Mouse (Mus musculus) midbrain, embryonic 14.5 days (tissue): Measurements from ENCODE around the gene Unc93b1. TPM values are rescaled to one million over a fixed set of nuclear protein-coding genes. Genes with fewer than 3 reads are reported as not detected.

Experiments used
- ATAC-seq: fragments of 200-750 bp; cut with Nextera tagmentation; 2 replicates; pipeline ENCODE4 v1.8.0; 2017; ENCODE audit warnings: moderate number of reproducible peaks, moderate library complexity; ENCODE audit not compliant: low FRiP score, low TSS enrichment
- DNase-seq: peaks from one replicate; pipeline ENCODE4 v3.0.0-alpha.2; 2015
- H3K27ac ChIP-seq: fragments of 300-500 bp; sonication (generic); replicated peaks from 2 replicates; pipeline ENCODE4 v1.5.1; 2014; ENCODE audit warnings: mild to moderate bottlenecking, low read depth, low read length, moderate library complexity
- H3K27me3 ChIP-seq: fragments of 300-500 bp; sonication (generic); 2 replicates; pipeline ENCODE4 v1.6.1; 2014; ENCODE audit warnings: low read length, control low read depth, mixed read lengths; ENCODE audit not compliant: control insufficient read depth, insufficient read depth
- H3K36me3 ChIP-seq: fragments of 300-500 bp; sonication (generic); 2 replicates; pipeline ENCODE4 v1.6.1; 2014; ENCODE audit warnings: low read length, control low read depth; ENCODE audit not compliant: control insufficient read depth, insufficient read depth
- H3K4me1 ChIP-seq: fragments of 300-500 bp; sonication (generic); 2 replicates; pipeline ENCODE4 v1.6.1; 2014; ENCODE audit warnings: mild to moderate bottlenecking, antibody characterized with exemption, low read length, control low read depth; ENCODE audit not compliant: control insufficient read depth, insufficient read depth
- H3K4me2 ChIP-seq: fragments of 300-500 bp; sonication (generic); 2 replicates; pipeline ENCODE4 v1.6.1; 2014; ENCODE audit warnings: mild to moderate bottlenecking, low read length, moderate library complexity
- H3K4me3 ChIP-seq: fragments of 300-500 bp; sonication (generic); replicated peaks from 2 replicates; pipeline ENCODE4 v1.5.1; 2014; ENCODE audit warnings: low read depth, low read length
- H3K9ac ChIP-seq: fragments of 300-500 bp; sonication (generic); replicated peaks from 2 replicates; pipeline ENCODE4 v1.6.1; 2014; ENCODE audit warnings: mild to moderate bottlenecking, low read length, moderate library complexity
- H3K9me3 ChIP-seq: fragments of 300-500 bp; sonication (generic); 2 replicates; pipeline ENCODE4 v1.6.1; 2016; ENCODE audit warnings: low read length, control low read depth, mixed read lengths; ENCODE audit not compliant: control insufficient read depth
- WGBS: fragments of 180-500 bp; shearing (Covaris S2); extraction: QIAGEN DNeasy Blood & Tissue Kit; methylation state at CpG from one replicate; pipeline ENCODE4 v1.1.7; 2014; 5-methylcytosine and 5-hydroxymethylcytosine counted together
- polyA plus RNA-seq: library from polyadenylated mRNA; unstranded; fragments of >200 nt; fragmentation: Nextera tagmentation; extraction: Ambion mirVana; gene quantifications from 2 replicates; pipeline ENCODE4 v1.2.1, GENCODE M21; 2014

Unc93b1 gene
- polyA plus RNA-seq, 1 experiment from 2014 or later: 13.4 TPM

DNA sequence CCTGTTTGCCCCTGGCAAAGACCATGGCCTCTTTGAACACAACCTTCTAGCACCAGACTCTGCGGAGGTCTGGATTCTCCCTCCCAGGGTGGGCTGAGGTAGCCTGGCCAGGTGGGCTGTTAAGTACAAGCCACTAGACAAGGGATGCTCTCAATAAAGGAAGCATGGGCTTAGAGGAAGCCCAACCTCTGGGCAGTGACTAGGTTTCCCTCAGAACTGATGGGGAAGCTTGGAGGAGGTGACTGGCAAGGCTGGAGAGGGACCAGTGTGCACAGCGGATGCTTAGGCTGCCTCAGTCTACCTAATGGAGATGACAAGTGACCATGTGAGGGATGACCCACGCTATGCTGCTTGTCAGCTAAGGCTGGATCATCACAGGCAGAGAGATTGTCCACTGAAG is 57.0 kb downstream of the Unc93b1 start:
- H3K9ac ChIP-seq: no peak overlapping the region
- DNase-seq: no peak
- no peaks in the 10 kb centered on the region for H3K9me3 ChIP-seq
- H3K36me3 ChIP-seq: no peaks in the 10 kb centered on the region
- 85% methylated on average over 3 of the region's 3 CpGs for WGBS
- H3K4me1 ChIP-seq: no peaks in the 10 kb centered on the region
- no peak overlapping the region for H3K4me3 ChIP-seq
- ATAC-seq: no peak
- H3K27ac ChIP-seq: no peak overlapping the region
- no peak overlapping the region for H3K4me2 ChIP-seq
- H3K27me3 ChIP-seq: no peaks in the 10 kb centered on the region

DNA sequence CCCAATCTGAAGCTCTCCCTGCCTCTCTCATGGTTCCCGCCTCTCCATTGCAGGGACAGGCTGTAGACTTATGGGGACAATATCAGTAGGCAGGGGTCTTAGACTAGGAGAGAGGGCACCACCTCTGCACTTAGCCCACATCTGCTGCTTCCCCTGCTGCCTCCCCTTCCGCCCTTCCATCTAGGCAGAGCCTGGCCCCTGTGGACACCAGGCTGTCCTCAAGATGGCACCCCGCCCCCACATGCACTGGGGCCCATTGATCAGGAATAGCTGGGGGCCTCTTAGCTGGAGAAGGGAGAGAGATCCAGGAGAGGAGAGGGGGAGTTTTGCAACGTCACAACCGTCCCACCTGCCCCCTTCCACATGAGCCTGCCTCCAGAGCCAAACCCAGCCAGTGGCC is 57.4 kb downstream of the Unc93b1 start, which contains the start of gene Tbx10:
Gene Tbx10, plus strand, starts transcription at position 337 of the 400 bp plus-strand sequence.
- Histone ChIP-seq H3K4me3 (no peak within 1 kb of the TSS), H3K4me2 (no peak within 1 kb of the TSS), H3K36me3 (no peaks in the 10 kb centered on the region), H3K27ac (no peak within 1 kb of the TSS), H3K9ac (no peak within 1 kb of the TSS), H3K27me3 (no peaks in the 10 kb centered on the region), H3K4me1 (no peaks in the 10 kb centered on the region), H3K9me3 (no peaks in the 10 kb centered on the region)
- DNase-seq: no peak
- no peak for ATAC-seq
- 54% methylated on average over 5 of the region's 5 CpGs for WGBS

DNA sequence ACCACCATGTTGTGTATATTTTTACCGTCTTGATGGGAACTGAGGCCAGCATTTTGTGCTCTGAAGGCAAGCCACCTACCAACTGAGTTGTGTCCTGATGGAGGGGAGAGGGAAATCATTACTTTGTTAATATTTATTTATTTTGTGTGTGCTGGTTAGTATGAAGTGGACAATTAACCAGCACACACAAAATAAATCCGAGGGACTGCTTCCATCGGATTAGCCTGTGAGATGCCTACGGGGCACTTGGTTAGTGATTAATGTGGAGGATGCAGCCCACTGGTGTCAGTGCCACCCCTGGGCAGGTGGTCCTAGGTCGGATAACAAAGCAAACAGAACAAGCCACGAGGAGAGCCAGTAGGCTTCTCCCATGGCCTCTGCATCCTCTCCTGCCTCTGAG is 59.9 kb downstream of the Unc93b1 start:
- H3K4me1 ChIP-seq: peaks cover 3% of the 10 kb centered on the region; the same call in 1 of the 2 replicates
- no peaks in the 10 kb centered on the region for H3K36me3 ChIP-seq
- 70% methylated on average over 6 of the region's 6 CpGs for WGBS
- no peak overlapping the region for H3K27ac ChIP-seq
- DNase-seq (no peak), ATAC-seq (no peak)
- no peak overlapping the region for H3K4me3 ChIP-seq
- no peaks in the 10 kb centered on the region for H3K9me3 ChIP-seq
- H3K27me3 ChIP-seq: no peaks in the 10 kb centered on the region
- no peak overlapping the region for H3K9ac ChIP-seq
- H3K4me2 ChIP-seq: no peak overlapping the region

DNA sequence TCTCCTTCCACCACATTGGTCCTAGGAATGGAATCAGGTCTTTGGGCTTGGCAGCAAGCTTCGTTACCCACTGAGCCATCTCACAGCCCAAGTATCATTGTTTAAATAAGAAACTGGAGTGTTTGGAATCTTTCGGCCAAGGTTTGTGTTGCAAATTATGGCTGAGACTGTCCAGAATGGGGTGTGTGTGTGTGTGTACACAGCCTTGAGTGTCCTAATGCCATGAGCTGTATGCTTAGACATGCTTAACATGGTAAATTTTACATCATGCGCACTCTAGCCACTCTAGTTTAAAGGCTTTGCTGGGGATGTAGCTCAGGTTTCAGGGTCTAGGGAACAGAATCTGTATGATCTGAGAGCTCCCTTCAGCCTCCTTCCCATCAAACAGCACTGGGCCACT is 60.5 kb downstream of the Unc93b1 start:
- no peaks in the 10 kb centered on the region for H3K9me3 ChIP-seq
- H3K9ac ChIP-seq: no peak overlapping the region
- ATAC-seq: no peak
- no peak overlapping the region for H3K27ac ChIP-seq
- H3K4me3 ChIP-seq: no peak overlapping the region
- no peak for DNase-seq
- peaks cover 3% of the 10 kb centered on the region; the same call in 1 of the 2 replicates for H3K4me1 ChIP-seq
- WGBS: 90% methylated on average over 3 of the region's 3 CpGs
- no peak overlapping the region for H3K4me2 ChIP-seq
- no peaks in the 10 kb centered on the region for H3K27me3 ChIP-seq
- H3K36me3 ChIP-seq: no peaks in the 10 kb centered on the region

DNA sequence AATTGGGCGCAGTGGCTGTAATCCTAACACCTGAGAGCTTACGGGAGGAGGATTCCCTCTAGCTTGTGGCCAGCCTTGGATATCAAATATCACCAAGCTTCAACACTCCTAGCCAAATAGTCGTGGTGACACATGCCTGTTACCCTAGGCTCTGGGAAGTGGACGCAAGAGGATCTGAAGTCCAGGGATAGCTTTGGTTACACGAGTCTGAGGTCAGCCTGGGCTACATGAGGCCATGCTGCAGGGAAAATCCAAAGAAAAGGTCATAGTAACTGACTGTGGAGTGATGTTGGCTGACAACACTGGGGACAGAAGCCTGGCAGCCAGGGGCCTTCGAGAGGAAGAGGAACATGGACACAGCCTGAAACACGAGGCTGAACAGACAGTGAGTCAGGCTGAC is 61.1 kb downstream of the Unc93b1 start:
- Histone ChIP-seq H3K27ac (no peak overlapping the region), H3K36me3 (no peaks in the 10 kb centered on the region), H3K4me1 (peaks cover 8% of the 10 kb centered on the region), H3K4me3 (no peak overlapping the region), H3K9me3 (no peaks in the 10 kb centered on the region), H3K9ac (no peak overlapping the region), H3K4me2 (no peak overlapping the region), H3K27me3 (no peaks in the 10 kb centered on the region)
- 79% methylated on average over 7 of the region's 7 CpGs for WGBS
- ATAC-seq (no peak), DNase-seq (no peak)

DNA sequence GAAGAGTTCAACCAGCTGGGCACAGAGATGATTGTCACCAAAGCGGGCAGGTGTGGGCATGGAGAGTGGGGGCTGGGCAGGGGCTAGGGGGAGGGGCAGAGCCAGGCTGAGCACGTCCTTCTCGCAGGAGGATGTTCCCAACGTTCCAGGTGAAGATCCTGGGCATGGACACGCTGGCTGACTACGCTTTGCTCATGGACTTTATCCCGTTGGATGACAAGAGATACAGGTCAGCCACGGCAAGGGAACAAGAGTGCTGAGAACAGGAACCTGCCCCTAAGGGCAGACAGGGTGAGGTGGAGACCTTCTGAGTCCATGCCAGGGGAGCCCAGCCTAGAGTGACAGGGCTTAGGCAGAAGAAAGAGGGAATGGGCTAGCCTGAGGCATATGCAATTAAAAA is 61.8 kb downstream of the Unc93b1 start:
- Histone ChIP-seq H3K27ac (no peak overlapping the region), H3K36me3 (no peaks in the 10 kb centered on the region), H3K9me3 (no peaks in the 10 kb centered on the region), H3K9ac (no peak overlapping the region), H3K4me2 (no peak overlapping the region), H3K4me3 (no peak overlapping the region), H3K4me1 (peaks cover 14% of the 10 kb centered on the region), H3K27me3 (no peaks in the 10 kb centered on the region)
- no peak for ATAC-seq
- DNase-seq: no peak
- WGBS: 79% methylated on average over 8 of the region's 8 CpGs

DNA sequence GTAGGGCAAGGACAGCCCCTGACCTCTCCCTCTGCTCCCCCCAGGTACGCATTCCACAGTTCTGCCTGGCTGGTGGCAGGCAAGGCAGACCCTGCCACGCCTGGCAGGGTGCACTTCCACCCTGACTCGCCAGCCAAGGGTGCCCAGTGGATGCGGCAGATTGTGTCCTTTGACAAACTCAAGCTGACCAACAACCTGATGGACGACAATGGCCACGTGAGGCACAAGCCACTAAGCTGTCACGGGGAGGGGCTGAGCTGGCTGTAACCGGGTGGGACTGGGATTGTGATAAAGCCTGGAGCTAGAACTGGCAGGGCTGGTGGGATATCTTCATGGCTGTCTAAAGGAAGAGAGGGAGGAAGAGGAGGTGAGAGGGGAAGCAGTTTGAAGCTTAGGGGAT is 62.2 kb downstream of the Unc93b1 start:
- DNase-seq (no peak), ATAC-seq (no peak)
- no peaks in the 10 kb centered on the region for H3K27me3 ChIP-seq
- no peak overlapping the region for H3K27ac ChIP-seq
- H3K36me3 ChIP-seq: no peaks in the 10 kb centered on the region
- no peak overlapping the region for H3K4me2 ChIP-seq
- H3K9ac ChIP-seq: no peak overlapping the region
- H3K9me3 ChIP-seq: no peaks in the 10 kb centered on the region
- H3K4me3 ChIP-seq: no peak overlapping the region
- 68% methylated on average over 8 of the region's 8 CpGs for WGBS
- peaks cover 16% of the 10 kb centered on the region for H3K4me1 ChIP-seq

DNA sequence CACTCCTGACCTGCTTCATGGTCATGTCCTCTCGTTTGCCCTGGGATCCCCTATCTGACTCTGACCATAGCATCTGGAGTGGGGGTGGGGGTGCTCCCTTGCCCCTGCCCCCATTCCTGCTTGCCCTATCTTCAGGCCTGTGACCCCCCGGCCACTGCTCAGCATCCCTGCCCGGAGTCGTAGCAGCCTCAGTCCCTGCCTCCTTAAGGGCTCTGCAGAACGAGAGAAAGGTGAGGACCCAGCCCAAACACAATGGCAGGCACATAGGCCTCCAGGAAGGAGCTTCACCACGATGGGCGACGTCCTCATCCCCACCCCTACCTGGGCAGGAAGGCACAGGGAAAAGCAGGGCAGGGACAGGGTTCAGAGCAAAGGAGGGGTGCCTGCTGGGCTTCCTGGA is 63.3 kb downstream of the Unc93b1 start:
- Histone ChIP-seq H3K9ac (no peak overlapping the region), H3K4me3 (no peak overlapping the region), H3K27me3 (no peaks in the 10 kb centered on the region), H3K9me3 (no peaks in the 10 kb centered on the region), H3K27ac (no peak overlapping the region), H3K36me3 (no peaks in the 10 kb centered on the region), H3K4me2 (no peak overlapping the region), H3K4me1 (peaks cover 16% of the 10 kb centered on the region)
- ATAC-seq: no peak
- 82% methylated on average over 8 of the region's 8 CpGs for WGBS
- DNase-seq: no peak
